Mouse (Mus musculus) Muller cell, postnatal 12 days (primary cell): ENCODE data around the gene Syce3.

Experiments used
- DNase-seq: peaks from one replicate; pipeline ENCODE4 v3.0.0-alpha.2; 2015; ENCODE audit errors: inconsistent ontology term

The Syce3 gene

GRCm38 (mm10) chr15:89373027-89373761 lies 37.1 kb downstream of the Syce3 start:
- DNase-seq = peak; percentile 81

- DNase-seq = no peak
These were observed 37.8 kb downstream of the Syce3 start for GRCm38 (mm10) chr15:89372536-89372935.

DNA sequence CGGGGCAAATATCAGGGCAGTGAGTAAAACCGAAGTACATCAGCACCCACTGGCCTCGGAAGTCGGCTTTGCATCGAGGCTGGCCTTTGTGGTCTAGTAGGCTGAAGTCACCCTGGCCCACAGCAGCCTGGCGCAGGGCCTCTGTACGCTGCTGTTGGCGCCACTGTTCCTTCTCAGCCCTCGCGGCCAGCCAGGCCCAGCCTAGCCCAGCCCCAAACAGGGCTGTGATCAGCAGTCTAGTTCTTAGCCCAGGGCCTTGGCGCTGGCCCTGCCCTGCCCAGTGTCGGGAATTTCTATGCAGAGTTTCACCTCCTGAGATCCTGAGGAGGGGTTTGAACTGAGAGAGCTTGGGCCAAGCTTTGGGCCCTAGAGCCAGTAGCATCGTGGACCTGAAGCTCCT lies 38.2 kb downstream of the Syce3 start:
- no peak for DNase-seq

DNA sequence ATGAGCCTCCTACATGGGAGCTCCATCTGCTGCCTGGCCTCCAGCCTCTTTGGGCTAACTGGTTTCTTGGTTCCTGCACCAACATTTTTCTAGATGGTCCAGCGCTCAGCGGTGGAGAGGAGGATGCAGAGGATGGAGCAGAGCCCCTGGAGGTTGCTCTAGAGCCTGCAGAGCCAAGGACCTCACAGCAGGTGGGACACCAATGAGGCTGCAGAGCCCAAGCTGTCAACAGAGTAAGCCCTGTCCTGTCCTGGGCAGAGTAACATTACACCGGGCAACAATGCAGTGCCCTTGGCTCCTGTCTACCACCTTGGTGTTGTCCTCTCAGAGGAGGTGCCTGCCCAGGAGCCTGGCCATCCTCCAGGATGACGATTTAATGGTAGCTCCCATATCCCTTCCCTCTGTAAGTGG lies 45.2 kb downstream of the Syce3 start:
- no peak for DNase-seq

DNA sequence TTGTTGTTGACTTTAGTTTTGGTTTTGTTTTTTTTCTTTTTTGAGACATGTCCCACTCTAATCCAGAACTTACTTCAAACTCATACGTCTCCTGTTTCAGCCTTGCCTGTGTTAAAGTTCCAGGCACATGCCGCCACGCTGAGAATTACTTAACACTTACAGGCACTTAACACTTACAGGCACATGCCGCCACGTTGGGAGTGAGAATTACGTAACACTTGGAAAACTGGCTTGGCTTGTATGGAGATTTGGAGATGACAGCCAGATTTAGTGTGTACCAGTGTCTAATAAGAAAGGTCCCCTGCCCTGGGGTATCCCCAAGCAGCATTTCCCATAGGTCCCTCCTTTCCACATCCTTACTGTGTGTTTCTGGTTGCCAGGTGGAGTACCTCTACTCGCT lies 47.3 kb downstream of the Syce3 start:
- no peak for DNase-seq

GRCm38 (mm10) chr15:89358784-89359183 lies 51.5 kb downstream of the Syce3 start:
- DNase-seq = no peak

DNA sequence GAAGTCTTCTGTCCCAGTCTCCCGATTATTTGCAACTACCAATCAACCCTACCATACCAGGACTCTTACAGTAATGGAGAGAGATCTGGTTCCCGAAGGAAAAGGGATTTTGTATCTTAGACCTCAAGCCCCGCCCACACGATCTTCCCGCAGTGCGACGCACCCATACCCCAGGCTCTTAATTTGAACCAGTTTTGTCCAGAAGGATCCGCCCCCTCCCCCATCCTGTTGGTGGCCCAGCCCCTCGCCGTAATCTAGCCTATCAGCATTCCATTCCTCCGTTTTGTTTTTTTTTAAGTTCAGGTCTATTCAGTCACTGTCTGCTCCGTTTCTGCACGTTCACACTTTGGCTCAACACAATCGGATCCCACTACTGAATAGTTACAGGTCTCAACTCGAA lies 53.9 kb downstream of the Syce3 start:
- peak; percentile 98 for DNase-seq

DNA sequence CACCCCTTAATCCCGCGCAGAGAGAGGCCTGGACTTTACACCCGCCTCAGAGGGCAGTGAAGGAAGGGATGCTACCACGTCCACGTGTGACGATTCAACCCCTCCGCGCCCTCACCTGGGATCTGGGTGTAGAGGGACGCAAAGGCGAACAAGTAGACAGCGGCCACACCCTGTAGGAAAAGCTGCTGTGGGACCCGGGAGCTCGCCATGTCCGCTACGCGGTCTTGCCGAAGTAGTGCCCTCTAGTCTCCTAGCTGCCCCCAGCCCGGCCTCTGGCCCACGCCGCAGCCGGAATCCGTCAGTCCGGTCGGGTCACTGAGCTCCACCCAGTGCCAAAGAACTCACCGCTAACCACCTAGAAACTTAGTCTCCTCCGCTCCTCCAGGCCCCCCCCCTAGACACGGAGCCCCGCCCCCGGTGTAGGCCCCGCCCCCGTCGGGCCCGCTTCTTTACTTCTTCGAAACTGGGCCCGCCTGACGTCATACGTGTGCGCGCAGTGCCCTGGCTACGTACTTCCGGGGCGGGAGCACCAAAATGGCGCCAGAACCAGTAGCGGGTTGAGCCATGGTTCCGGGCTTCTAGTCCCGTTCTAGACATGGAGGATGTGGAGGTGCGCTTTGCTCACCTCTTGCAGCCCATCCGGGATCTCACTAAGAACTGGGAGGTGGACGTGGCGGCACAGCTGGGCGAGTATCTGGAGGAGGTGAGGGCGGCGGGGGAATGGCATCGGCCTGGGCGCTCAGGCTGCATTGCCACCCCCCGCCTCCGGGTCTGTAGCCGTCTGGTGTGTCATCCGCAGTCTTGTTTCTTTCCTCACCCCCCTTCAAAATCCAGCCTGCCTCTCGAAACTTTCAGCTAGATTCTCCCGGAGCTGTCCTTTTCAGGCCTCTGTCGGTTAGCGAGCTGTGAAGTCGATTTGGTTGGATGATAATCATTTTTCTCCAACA lies 54.8 kb downstream of the Syce3 start, which contains the start of the genes Lmf2 and Ncaph2:
Lmf2 (minus strand) TSS at position 419 of the 947 bp plus-strand sequence.
Ncaph2 (plus strand) TSS at position 479 of the 947 bp plus-strand sequence.
- peak; percentile 97 for DNase-seq

DNA sequence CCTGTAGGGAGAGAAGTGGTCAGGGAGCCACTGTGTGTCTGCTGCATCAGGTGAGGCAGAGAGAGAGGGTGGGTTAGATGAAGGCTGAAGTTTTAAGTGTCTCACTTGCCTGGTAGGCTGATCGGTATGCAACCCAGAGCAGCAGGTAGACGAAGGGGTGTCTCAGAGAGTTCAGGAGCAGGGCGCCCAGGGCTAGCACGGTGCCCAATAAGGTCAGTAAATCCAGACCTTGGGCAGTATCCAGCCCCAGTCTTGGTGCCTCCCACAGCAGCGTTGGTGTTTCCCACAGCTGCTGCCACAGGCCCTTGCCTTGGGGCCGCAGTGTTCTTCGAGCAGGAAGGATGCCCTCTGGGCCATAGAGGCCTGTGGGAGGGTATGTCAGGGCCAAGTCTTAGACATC lies 55.8 kb downstream of the Syce3 start:
- no peak for DNase-seq

DNA sequence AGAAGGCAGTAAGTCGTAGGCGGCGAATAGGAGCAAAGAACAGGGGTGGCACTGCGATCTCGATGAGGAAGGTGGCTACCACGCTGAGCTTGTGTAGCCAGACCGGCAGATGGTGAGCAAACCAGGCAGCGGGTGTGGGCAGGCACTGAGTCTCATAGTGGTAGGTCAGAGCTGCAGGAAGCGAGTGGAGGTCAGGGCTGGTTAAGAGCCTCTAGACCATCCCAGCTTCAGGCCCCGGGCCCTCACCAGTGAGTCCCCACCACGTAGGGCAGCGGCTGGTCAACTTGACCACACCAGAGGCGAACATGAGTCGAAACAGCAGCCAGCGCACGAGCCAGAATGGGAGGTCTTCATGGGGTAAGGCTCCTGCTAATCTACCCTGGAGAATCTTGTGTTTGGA lies 56.5 kb downstream of the Syce3 start:
- DNase-seq = no peak

DNA sequence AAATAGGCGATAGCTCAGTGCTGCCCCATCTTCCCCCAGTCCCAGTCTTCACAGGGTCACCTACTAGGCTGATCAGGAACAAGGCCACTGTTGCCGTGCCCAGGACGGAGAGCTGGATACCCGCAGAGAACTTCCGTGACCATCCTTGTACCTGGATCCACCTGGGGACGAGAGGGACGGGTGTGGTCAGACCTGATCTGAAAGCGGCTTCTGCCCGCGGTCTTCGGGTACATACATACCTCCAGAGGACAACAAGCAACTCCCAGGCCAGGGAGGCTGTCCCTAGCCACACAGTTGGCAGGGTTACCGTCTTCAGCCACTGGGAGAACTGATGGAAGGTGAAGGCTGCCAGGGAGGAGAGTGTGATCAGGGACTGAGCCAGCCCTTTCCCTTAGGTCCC lies 57.5 kb downstream of the Syce3 start:
- DNase-seq = no peak

DNA sequence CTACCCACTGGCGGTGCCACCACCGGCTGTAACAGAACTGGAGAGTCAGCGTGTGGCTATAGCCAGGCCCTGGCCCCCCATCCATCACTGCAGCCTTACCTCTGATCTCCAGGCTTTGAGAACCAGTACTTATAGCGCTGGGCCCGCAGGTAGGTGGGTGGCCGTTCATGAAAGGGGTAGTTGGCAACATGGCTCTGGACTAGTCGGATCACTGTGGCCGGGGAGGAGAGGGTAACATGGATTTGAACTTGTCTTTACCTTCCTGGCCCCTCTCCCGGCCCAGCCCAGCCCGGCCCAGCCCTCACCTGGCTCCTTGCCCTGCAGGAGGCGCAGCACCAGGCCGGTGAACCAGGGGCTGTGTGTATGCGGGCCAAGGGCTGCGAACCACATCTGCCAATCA lies 58.2 kb downstream of the Syce3 start:
- DNase-seq = no peak

DNA sequence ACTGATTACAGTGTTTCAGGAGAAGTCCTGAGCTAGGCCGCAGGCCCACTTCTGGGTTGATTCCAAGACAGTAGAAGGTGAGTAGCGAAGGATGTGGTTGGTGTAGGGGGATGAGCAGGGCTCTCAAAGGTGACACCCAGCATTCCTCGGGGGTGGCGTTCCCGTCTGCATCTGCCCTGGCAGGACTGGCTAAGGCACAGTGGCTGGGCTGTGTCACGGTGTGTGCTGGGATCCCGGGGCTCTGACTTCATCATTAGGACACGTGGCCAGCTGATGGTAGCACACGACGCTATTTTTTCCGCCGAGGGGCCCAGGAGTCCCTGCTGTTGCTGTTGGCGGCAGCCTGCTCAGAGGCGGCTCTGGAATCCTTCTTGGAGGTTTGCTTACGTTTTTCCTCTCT lies 59.0 kb downstream of the Syce3 start:
- no peak for DNase-seq

- DNase-seq = no peak
These were observed 59.9 kb downstream of the Syce3 start for GRCm38 (mm10) chr15:89350447-89350846.

GRCm38 (mm10) chr15:89343325-89343724 lies 67.0 kb downstream of the Syce3 start:
- DNase-seq = no peak

- DNase-seq = no peak
These were observed 68.6 kb downstream of the Syce3 start for GRCm38 (mm10) chr15:89341678-89342077.
